Mouse (Mus musculus) c-Kit-positive CD71-positive TER-119-positive erythroid progenitor cells, embryonic 14.5 days (primary cell): Measurements from ENCODE around the gene Fnbp1l.

Source experiments
- DNase-seq: peaks from one replicate; pipeline ENCODE4 v3.0.0-alpha.2; 2013; ENCODE audit warnings: low spot score

The Fnbp1l gene

DNA sequence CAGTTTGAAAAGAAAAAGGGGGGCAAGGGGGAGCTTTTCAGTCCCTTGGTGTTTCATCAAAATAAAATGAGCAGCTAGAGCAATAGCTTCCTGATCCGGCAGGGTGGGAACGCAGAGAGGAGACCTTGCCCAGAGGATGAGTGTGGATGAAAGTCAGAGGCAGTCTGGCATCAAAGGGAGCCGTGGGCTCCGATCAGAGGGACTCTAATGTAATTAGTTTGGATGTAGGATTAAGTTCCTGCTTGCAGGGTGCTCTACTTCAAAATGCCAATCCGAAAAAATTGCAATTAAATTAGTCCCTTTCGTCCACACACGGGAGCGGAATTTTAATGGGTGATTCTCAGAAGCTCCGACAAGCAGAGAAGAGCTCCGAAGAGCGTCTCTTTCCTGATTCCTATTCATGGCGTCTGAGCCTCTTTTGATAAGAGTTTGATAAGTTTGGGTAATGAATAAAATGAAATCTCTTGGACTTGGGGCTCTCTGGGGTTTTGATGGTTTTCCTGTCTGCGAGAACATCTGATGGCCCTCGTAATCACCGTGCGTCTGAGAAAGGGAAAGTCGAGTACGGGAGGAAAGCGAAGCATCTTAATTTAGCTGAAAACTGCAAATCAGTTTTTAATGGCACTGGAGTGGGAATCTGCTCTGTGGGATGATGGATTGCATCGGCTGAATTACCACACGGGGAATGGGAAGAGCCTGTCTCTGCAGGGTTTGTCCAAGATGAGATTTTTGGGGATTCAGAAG is 126.5 kb downstream of the Fnbp1l start:
- no peak for DNase-seq

DNA sequence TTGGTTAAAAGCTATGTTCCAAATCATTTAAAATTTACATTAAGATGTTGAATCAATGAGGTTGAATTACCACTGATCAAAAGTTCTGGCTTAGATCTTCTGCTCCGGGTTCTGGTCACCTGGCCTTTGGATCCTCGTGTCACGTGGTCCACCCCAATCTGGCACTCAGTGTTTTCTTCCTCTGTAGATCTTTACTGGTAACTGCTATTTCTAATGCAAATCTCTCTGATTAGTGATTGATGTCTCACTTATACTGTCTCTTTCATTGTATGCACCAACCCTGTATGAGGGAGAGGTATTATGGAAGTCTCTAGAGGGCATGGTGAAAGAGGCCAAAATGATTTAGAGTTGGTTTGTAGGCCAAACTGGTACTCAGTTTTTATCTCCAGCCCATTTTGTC is 127.5 kb downstream of the Fnbp1l start:
- DNase-seq = no peak

GRCm38 (mm10) chr3:122490574-122490973 is 128.9 kb downstream of the Fnbp1l start:
- DNase-seq = no peak
